Mouse (Mus musculus) frontal cortex, postnatal 10 days (tissue): ENCODE results near the gene Rpl35.
"Not testable (repeated sequence)": the region's sequence is repeated elsewhere in the genome, so short reads cannot be mapped to it uniquely, and the experiment has no call there.

Experiments used
- DNase-seq, 2 experiments: peaks; one replicate each; pipeline ENCODE4 v3.0.0; 2022; ENCODE audit warnings: low spot score in 2 of 2, mixed read lengths in 1 of 2

Rpl35 gene

GRCm38 (mm10) chr2:39005574-39006079 is at the start of gene Rpl35:
Gene Rpl35, minus strand, starts transcription at chr2:39005624.
- no peak for DNase-seq

GRCm38 (mm10) chr2:39048515-39048914 is 43.1 kb upstream of the Rpl35 start:
- DNase-seq, result no peak

GRCm38 (mm10) chr2:39040215-39040614 is 34.8 kb upstream of the Rpl35 start:
- no peak for DNase-seq

GRCm38 (mm10) chr2:39031611-39032010 is 26.2 kb upstream of the Rpl35 start:
- no peak for DNase-seq

GRCm38 (mm10) chr2:39020004-39020403 is 14.6 kb upstream of the Rpl35 start:
- no peak for DNase-seq

GRCm38 (mm10) chr2:39016581-39016980 is 11.2 kb upstream of the Rpl35 start:
- no peak for DNase-seq

GRCm38 (mm10) chr2:39012768-39013279 is 7.4 kb upstream of the Rpl35 start:
- no peak for DNase-seq

GRCm38 (mm10) chr2:39011971-39012370 is 6.5 kb upstream of the Rpl35 start:
- no peak for DNase-seq

GRCm38 (mm10) chr2:39011264-39011663 is 5.8 kb upstream of the Rpl35 start:
- DNase-seq, result no peak

GRCm38 (mm10) chr2:39010144-39010543 is 4.7 kb upstream of the Rpl35 start:
- not testable (repeated sequence) for DNase-seq

- peak in 1 of 2 experiments; percentile 74 for DNase-seq
These were observed 3.5 kb upstream of the Rpl35 start for GRCm38 (mm10) chr2:39008954-39009365.

- peak in 1 of 2 experiments; percentile 58 for DNase-seq
These were observed 3.0 kb upstream of the Rpl35 start for GRCm38 (mm10) chr2:39008350-39008851.

GRCm38 (mm10) chr2:39007865-39008264 is 2.4 kb upstream of the Rpl35 start:
- peak; percentile 88 to 92 for DNase-seq

- DNase-seq, result no peak
These were observed 816 bp upstream of the Rpl35 start for GRCm38 (mm10) chr2:39006149-39006730.

GRCm38 (mm10) chr2:39004880-39005435 is 466 bp downstream of the Rpl35 start, which contains the start of gene Arpc5l:
Gene Arpc5l, plus strand, starts transcription at chr2:39005348.
- DNase-seq, result peak; percentile 84 to 89

GRCm38 (mm10) chr2:39004372-39004771 is 1.1 kb downstream of the Rpl35 start:
- DNase-seq, result no peak

GRCm38 (mm10) chr2:39003512-39003911 is 1.9 kb downstream of the Rpl35 start:
- DNase-seq, result no peak

GRCm38 (mm10) chr2:39003106-39003505 is 2.3 kb downstream of the Rpl35 start:
- no peak for DNase-seq

GRCm38 (mm10) chr2:39001866-39002265 is 3.6 kb downstream of the Rpl35 start:
- no peak for DNase-seq

GRCm38 (mm10) chr2:39000587-39000919 is 4.9 kb downstream of the Rpl35 start:
- DNase-seq, result no peak

- no peak for DNase-seq
These were observed 5.4 kb downstream of the Rpl35 start for GRCm38 (mm10) chr2:38999910-39000586.

GRCm38 (mm10) chr2:38999381-38999780 is 6.0 kb downstream of the Rpl35 start:
- DNase-seq, result no peak
